Mouse (Mus musculus) embryonic facial prominence, embryonic 14.5 days (tissue): ENCODE results near the gene Abcc12. TPM values are rescaled to one million over a fixed set of nuclear protein-coding genes. Genes with fewer than 3 reads are reported as not detected.

Experiments
- ATAC-seq: fragments of 200-750 bp; cut with Nextera tagmentation; 2 replicates; pipeline ENCODE4 v1.8.0; 2017; ENCODE audit warnings: low read depth, moderate number of reproducible peaks, moderate TSS enrichment
- DNase-seq: peaks from one replicate; pipeline ENCODE4 v3.0.0-alpha.2; 2015; ENCODE audit warnings: low spot score
- H3K27ac ChIP-seq: fragments of 300-500 bp; sonication (generic); replicated peaks from 2 replicates; pipeline ENCODE4 v1.5.1; 2014; ENCODE audit warnings: low read depth, mild to moderate bottlenecking, low read length, moderate library complexity
- H3K27me3 ChIP-seq: fragments of 300-500 bp; sonication (generic); replicated peaks from 2 replicates; pipeline ENCODE4 v1.6.1; 2014; ENCODE audit warnings: low read length; ENCODE audit not compliant: control insufficient read depth, insufficient read depth
- H3K36me3 ChIP-seq: fragments of 300-500 bp; sonication (generic); 2 replicates; pipeline ENCODE4 v1.6.1; 2014; ENCODE audit warnings: low read length, mixed read lengths; ENCODE audit not compliant: control insufficient read depth, insufficient read depth
- H3K4me1 ChIP-seq: fragments of 300-500 bp; sonication (generic); 2 replicates; pipeline ENCODE4 v1.6.1; 2014; ENCODE audit warnings: antibody characterized with exemption, low read length; ENCODE audit not compliant: control insufficient read depth, insufficient read depth
- H3K4me2 ChIP-seq: fragments of 300-500 bp; sonication (generic); 2 replicates; pipeline ENCODE4 v1.6.1; 2014; ENCODE audit warnings: low read depth, mild to moderate bottlenecking, low read length, moderate library complexity, mixed read lengths
- H3K4me3 ChIP-seq: fragments of 300-500 bp; sonication (generic); 2 replicates; pipeline ENCODE4 v1.5.1; 2014; ENCODE audit warnings: low read depth, mild to moderate bottlenecking, low read length
- H3K9ac ChIP-seq: fragments of 300-500 bp; sonication (generic); 2 replicates; pipeline ENCODE4 v1.6.1; 2014; ENCODE audit warnings: low read depth, mild to moderate bottlenecking, low read length, moderate library complexity, mixed read lengths
- H3K9me3 ChIP-seq: fragments of 300-500 bp; sonication (generic); 2 replicates; pipeline ENCODE4 v1.6.1; 2016; ENCODE audit warnings: low read length; ENCODE audit not compliant: control insufficient read depth
- WGBS: fragments of 180-500 bp; shearing (Covaris S2); extraction: QIAGEN DNeasy Blood & Tissue Kit; methylation state at CpG from one replicate; pipeline ENCODE4 v1.1.7; 2014; 5-methylcytosine and 5-hydroxymethylcytosine counted together
- microRNA-seq: library from miRNA; unstranded; fragments of <30 nt; microRNA quantifications from one replicate; pipeline ENCODE4, GENCODE M21; 2016; ENCODE audit warnings: borderline number of aligned reads
- polyA plus RNA-seq: library from polyadenylated mRNA; unstranded; fragments of >200 nt; fragmentation: Nextera tagmentation; extraction: Ambion mirVana; gene quantifications from 2 replicates; pipeline ENCODE4 v1.2.1, GENCODE M21; 2014

Abcc12 gene
- polyA plus RNA-seq, 1 experiment from 2014 or later: 0.29 TPM

DNA sequence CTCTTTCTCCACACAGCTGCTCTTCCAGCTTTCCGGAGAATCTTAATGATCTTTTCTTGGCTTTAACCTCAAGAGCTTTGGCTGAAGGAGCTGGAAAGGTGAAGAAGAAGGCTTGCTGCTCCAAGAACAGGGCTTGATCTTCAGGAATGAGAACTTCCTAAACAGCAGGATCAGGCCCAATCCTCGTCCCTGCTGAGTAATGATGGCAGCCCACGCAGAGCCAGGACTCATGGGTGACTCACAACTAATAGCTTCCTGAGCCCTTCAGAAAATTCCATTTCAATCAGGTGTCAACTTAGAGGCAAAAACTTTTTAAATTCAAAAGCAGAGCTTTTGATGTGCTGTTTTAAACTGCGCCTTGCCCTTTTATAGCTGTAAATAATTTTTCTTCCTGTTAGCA is 135.0 kb downstream of the Abcc12 start:
- no peak overlapping the region for H3K9ac ChIP-seq
- no peaks in the 10 kb centered on the region for H3K4me1 ChIP-seq
- DNase-seq: no peak
- H3K27ac ChIP-seq: no peak overlapping the region
- H3K27me3 ChIP-seq: no peaks in the 10 kb centered on the region
- H3K4me2 ChIP-seq: no peak overlapping the region
- ATAC-seq: no peak
- no peaks in the 10 kb centered on the region for H3K9me3 ChIP-seq
- no peaks in the 10 kb centered on the region for H3K36me3 ChIP-seq
- 70% methylated on average over 4 of the region's 4 CpGs for WGBS
- H3K4me3 ChIP-seq: no peak overlapping the region

DNA sequence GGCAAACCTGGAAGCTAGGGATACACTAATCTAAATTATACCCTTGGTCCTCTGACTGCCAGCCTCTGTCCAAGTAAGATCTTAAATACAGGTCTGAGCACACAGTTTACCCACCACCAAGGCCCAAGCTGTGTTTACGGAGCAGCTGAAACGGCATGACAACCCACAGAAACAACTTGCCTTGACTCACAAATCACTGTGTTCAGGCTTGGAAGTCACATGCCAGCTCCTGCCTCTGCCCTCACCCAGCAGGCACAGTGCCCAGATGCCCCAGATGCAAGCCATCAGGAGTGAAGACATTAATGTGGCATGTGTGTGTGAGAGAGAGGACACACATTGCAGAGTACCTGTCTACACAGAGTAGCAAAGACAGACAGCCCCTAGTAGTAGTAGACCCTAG is 136.7 kb downstream of the Abcc12 start:
- no peak overlapping the region for H3K4me3 ChIP-seq
- H3K9ac ChIP-seq: no peak overlapping the region
- no peaks in the 10 kb centered on the region for H3K4me1 ChIP-seq
- no peaks in the 10 kb centered on the region for H3K9me3 ChIP-seq
- WGBS: 87% methylated on average over 2 of the region's 2 CpGs
- DNase-seq (peak; percentile 41), ATAC-seq (no peak; the same call in 1 of the 2 replicates)
- no peaks in the 10 kb centered on the region for H3K36me3 ChIP-seq
- H3K27ac ChIP-seq: no peak overlapping the region
- no peaks in the 10 kb centered on the region for H3K27me3 ChIP-seq
- no peak overlapping the region for H3K4me2 ChIP-seq

DNA sequence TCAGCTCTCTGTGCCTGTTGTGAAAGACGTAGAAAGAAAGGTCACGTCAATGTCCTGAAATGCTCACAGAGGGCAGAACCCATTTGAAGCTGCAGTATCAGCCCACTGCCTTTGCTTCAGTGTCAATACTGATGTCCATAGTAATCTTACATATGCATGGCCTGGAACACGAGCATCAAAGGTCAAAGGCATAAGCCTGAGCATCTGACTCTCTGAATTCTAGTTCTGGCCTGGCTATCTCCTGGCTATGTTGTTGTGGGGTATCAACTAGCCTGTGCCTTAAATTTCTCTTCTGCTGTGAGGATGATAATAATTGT is 141.5 kb downstream of the Abcc12 start:
- Histone ChIP-seq H3K4me2 (no peak overlapping the region), H3K27ac (no peak overlapping the region), H3K27me3 (no peaks in the 10 kb centered on the region), H3K9ac (no peak overlapping the region), H3K4me3 (no peak overlapping the region), H3K4me1 (no peaks in the 10 kb centered on the region), H3K9me3 (no peaks in the 10 kb centered on the region), H3K36me3 (no peaks in the 10 kb centered on the region)
- no peak for DNase-seq
- ATAC-seq: no peak
- 74% methylated on average over 3 of the region's 3 CpGs for WGBS

DNA sequence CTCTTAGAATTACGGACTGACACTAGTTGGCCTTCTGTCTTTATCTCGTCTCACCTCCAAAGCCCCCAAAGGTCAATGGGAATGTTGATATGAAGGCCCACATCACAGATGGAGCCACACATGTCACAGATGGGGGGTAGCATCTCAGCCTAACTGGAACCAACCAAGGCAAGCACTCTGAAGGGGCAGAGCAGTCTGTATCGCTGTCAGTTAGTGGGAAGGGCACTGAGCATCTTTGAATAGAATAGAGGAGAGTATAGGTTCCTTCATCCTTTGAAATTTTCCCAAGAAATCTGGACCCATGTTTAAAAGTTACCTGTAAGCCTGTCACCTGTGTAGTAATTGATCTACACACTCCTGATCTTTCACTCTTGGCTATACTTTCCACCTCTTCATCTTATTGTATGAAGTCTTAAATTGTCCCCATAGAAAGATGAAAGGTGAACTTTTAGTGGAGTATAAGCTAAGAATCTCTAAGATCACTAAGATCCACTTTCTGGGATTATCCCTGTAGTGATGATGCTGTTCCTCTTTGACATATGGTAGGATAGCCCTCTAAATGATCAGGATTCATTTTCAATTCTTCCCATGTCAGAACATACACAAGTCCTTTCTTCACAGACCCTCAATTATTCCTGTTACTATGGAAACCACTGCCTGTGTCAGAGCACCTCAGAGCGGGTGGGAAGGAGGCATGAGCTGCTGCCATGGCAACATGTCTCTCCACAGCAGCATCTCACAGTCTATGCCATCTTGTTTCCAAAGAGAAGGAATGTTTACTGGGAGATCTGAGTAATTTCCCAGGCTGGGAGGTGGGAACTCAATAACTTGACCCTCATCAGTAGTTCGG is 142.1 kb downstream of the Abcc12 start:
- DNase-seq (no peak), ATAC-seq (peak; percentile 68; the same call in 1 of the 2 replicates)

DNA sequence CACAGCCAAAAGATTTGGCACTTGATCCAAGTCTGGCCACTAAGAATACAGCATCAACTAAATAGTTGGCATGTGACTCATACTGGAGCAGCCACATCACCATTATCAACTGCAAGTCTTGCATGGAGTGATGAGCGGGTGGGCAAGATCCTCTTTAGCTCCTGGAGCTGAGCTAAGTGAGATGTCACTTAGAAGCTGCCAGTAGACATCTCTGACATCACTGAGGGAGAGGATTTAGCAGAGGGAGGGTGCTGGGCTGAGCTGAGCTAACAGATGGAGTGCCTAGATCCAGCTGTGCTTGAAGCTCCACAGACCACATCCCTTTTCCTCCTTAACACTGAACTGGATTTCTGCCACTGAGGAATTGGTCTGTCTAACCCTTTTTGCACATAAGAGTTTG is 143.1 kb downstream of the Abcc12 start:
- no peaks in the 10 kb centered on the region for H3K4me1 ChIP-seq
- no peak overlapping the region for H3K4me2 ChIP-seq
- no peak overlapping the region for H3K4me3 ChIP-seq
- DNase-seq (no peak), ATAC-seq (no peak)
- WGBS: 72% methylated on average over 1 of the region's 1 CpGs
- H3K27me3 ChIP-seq: no peaks in the 10 kb centered on the region
- no peak overlapping the region for H3K27ac ChIP-seq
- no peak overlapping the region for H3K9ac ChIP-seq
- H3K9me3 ChIP-seq: no peaks in the 10 kb centered on the region
- H3K36me3 ChIP-seq: no peaks in the 10 kb centered on the region

More for the DNA sequence above, 142.1 kb downstream of the Abcc12 start:
- no peaks in the 10 kb centered on the region for H3K4me1 ChIP-seq
- no peaks in the 10 kb centered on the region for H3K36me3 ChIP-seq
- 68% methylated on average over 5 of the region's 5 CpGs for WGBS
- no peaks in the 10 kb centered on the region for H3K9me3 ChIP-seq
- no peak overlapping the region for H3K9ac ChIP-seq
- H3K4me2 ChIP-seq: no peak overlapping the region
- H3K27me3 ChIP-seq: no peaks in the 10 kb centered on the region
- H3K4me3 ChIP-seq: no peak overlapping the region
- no peak overlapping the region for H3K27ac ChIP-seq

Small RNA genes lying within 50 kb of the gene (microRNA-seq; reads per million reads assigned to microRNA genes)
- not detected for gene Gm44348

Other genes starting within 250 kb of the Abcc12 start
- 55.7 and 58.2 TPM in 2 replicates for gene Lonp2, start 43.4 kb upstream of the Abcc12 start, polyA plus RNA-seq
- gene Gm10638, start 165.0 kb upstream of the Abcc12 start, polyA plus RNA-seq: 4.1 and 5.2 TPM in 2 replicates
- 42.7 and 46.3 TPM in 2 replicates for gene Siah1a, start 165.2 kb upstream of the Abcc12 start, polyA plus RNA-seq